Mouse (Mus musculus): ENCODE data around the gene Phyhd1. TPM values are rescaled to one million over a fixed set of nuclear protein-coding genes. Genes with fewer than 3 reads are reported as not detected.

Phyhd1 gene
- total RNA-seq (2021) = 9.6 and 18.1 TPM in 2 replicates
- long read RNA-seq, partial matches to known transcripts = 24 of 35 reads
- long read RNA-seq, other reads (novel, unspliced or antisense) = 11 of 35 reads

DNA sequence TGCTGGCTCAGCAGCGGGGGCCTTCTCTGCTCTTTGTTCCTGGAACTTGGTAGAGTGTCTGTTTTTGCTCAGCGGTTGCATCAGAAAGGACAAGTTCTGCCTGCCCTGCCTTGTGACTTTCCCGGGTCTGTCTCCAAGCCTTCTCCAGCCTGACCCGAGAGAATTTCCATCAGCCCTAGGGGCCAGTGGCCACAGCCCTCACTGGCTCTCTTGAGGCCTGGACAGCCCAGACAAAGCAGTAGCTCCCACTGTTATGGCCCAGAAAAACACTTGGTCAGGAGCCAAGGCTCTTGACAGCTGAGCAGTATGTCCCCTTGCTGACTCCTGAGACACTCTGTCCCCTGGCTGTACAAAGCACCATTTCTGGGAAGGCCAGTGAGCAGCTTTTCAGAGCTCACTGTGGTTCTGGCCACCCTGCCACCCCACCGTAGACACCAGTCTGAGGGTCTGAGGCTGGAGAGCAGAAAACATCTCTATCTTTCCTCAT lies at the start of gene Phyhd1:
TSS of gene Phyhd1 (plus strand) at position 437 of the 487 bp plus-strand sequence.
- DNase-seq = peak; percentile 51

DNA sequence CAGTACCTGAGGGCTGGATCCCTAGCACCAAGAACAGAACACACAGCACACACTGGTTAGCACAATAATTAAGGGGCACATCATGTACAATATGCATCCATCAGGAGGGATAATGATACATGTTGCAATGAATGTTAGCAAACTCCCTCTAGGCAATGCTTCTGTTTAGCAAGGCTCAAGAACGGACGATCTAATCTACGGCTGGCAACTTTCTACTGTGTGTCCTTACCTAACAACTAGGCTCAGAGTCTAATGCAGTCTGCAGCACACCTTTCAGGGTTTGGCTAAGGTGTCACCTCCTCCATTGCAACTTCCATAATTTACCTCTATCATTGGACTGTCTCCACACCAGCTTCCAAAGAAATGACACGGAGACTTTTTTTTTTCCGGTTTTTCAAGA lies 49.7 kb upstream of the Phyhd1 start:
- DNase-seq = no peak

DNA sequence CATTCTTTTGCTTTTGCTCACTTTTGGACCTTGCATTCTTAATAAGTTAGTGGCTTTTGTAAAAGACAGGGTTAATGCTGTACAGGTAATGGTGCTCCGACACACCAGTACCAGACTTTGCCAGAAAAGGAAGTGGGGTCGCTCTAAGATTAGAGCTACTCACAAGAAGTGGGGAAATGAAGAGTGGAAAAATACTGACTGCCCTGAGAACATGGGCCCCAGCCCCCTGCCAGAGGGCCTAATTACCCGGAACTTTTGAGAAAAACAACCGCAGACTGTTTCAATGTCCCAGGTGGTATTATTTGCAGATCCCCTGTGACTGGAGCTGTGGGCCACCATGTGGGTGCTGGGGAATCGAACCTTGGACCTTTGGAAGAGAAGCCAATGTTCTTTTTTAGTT lies 30.4 kb upstream of the Phyhd1 start:
- DNase-seq = no peak

DNA sequence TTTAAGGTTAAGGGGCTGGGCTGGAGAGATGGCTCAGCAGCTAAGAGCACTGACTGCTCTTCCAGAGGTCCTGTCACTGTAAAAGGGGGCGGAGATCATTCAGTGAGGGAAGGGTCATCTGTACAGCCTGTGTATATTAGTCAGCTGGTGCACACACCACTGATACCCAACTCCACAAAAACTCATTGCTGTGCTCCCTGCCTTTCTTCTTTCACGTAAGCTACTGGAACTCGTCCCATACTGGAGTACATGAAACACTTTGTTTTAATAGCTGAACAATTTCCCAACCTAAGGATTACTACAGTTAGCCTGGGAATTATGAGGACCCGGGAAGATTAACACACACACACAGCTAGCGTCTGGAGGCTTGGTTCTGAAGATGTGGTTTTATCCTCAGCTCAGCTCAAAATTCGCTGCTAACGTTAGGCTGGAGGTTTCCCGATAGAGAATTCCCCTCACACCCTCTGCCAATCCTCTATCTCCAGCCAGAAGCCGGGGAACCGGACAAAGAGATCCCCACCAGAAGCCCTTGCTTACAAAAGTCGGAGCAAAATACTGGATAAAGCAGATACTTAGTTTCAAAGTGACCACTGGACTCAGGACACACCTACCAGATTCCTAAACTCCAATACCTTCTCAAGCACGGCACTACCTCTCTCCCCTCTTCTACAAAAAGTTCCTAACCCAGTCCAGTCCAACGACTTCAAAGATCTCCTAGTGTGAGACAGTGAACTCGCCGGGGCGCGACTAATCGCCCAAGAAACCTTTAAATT lies 29.4 kb upstream of the Phyhd1 start:
- no peak for DNase-seq

DNA sequence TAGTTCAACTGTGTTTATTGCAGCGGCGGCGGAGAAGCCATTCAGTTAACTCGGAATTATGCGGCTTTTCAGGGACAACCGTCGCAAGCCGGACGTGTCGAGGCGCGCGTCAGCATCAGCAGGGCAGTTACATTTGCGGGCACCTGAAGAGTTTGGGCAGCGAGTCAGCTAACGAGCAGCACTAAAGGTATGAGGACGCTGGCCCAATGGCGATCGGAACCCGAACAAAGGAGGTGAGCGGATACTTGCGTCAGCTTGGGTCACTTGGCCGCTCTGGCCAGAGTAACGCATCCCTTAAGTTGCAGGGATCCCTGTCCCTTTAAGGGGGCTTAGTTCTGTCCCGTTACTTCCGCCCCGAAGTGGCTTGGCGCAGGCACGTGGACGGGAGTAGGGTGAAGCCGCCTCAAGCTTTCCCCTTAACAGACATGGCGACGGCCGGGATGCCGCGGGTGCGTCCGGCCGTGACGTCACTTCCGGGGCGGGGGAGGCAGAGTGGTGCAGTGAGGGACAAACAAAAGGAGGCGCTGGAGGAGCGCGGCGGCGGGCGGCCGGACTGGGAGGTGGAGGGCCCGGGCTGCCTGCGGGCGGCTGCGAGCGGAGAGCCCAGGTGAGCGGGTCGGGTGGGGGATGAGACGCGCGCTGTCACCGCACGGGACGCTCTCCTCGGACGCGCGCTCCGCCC lies 28.7 kb upstream of the Phyhd1 start, which contains the start of gene Lrrc8a:
TSS of gene Lrrc8a (plus strand) at position 517 of the 682 bp plus-strand sequence.
- DNase-seq = peak; percentile 100

DNA sequence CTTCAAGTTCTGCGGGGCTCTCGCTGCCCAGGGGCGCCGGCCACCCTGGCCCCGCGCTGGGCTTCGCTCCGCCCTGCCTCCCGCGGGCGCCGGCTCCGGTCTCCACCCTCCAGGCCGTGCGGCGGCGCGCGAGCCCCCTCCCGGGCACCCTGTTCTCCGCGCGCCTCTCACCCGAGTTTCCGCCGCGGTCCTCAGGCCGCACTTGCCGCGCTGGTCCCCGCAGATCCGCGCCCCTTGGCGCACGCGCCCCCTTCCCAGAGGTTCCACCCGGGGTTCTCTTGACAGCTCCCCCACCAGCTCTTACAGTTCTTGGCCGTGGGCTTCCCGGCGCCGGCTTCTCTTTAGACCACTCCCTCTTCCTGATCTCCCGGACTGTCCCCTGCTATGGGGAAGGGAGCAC lies 28.1 kb upstream of the Phyhd1 start:
- peak; percentile 81 for DNase-seq

DNA sequence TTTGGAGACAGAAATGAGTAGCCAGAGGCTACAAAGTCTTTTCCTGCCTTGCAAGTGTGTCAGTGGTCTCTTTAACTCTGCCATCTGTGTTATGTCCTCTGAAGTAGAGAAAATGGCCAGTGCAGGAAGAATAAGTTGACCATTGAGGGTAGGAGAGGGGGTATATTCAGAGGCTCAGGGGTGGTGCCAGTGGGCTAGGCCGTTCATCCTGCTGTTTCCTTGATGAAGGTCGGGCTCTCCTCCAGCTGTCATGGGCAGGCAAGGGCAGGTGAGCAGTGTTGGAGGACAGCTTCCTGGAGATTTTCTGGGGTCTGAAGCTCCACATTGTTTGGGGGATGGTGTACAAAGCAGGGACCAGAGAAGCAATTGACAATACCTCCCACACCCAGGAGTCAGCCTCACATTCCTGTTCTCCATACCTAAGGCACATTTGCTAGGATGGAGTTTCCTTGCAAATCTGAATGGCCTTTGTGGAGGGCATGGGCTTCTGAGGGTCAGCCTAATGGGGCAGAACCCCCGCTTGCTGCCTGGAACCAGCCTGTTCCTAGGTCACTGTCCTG lies 27.0 kb upstream of the Phyhd1 start:
- no peak for DNase-seq

DNA sequence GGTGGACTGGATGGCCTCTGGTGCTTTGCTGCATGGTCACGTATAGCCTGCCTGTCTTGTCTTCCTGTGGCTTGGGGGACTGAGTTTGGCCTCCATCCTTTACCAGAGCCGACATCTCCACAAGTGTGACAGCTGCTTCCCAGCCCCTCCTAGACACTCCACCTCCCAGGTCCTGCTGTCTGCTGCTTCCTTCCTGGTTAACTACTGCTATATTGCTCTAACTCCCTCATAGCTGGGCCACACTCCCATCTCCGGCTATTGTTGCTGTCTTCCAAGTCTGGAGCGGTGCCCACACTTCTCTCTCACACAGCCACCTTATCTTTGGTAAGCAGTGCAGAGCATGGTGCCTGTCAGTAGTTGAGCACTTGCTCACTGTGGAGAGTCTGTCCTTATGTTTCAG lies 26.2 kb upstream of the Phyhd1 start:
- no peak for DNase-seq

DNA sequence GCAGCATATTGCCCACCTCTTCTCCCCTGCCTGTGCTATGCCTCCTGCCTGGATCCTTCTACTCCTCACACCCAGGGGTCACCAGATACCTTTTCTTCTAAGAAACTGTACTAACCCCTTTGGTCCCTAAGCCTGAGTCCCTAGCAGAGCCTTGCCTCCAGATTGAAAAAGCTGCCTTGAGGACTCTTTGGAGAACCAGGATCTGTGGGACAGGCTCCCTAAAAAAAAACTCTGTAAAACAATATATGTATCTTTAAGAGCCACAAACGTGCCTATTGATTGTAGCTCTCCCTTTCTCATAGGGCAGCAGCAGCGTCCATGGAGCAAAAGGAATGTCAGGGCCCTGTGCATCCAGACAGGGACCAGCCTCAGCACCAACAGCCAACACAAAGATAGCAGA lies 25.7 kb upstream of the Phyhd1 start, which contains the start of gene Gm28035:
TSS of gene Gm28035 (plus strand) at position 301 of the 400 bp plus-strand sequence.
- DNase-seq = no peak

DNA sequence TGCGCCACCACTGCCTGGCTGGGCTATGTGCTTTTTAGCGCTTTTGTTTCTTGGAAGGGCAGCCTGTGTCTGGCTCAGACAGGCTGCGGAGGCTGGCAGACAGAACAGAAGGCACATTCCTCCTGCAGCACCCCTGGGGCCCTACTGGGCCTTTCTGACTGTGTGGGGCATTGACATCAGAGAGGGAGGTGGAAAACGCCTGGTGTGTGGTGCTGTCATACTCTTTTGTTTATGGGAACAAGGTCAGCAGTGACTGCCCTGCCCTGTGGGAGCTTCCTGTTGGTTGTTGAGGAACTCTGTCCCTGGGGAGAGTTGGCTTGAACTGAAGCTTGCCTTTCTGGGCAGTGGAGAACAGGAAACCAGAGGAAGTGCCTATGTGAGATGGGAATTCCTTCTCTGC lies 23.5 kb upstream of the Phyhd1 start:
- peak; percentile 59 for DNase-seq

DNA sequence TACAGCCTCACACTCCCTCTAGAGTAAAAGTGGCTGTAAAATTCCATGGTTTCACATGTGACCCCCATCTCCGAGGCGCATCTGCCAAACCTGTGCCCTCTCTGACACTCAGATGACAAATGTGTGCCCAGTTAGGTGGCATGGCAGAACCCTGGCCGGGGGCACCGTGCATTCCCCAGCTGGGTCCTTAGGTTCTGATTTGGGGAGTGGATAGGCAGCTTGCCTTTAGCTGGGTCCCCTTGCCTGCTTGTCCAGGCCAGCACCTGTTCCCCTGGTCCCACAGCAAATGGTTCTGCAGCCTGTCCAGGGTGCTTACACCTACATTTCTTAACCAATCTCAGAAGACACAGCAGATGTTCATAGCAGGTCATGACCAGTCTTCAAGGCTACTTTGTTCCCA lies 22.6 kb upstream of the Phyhd1 start:
- no peak for DNase-seq

DNA sequence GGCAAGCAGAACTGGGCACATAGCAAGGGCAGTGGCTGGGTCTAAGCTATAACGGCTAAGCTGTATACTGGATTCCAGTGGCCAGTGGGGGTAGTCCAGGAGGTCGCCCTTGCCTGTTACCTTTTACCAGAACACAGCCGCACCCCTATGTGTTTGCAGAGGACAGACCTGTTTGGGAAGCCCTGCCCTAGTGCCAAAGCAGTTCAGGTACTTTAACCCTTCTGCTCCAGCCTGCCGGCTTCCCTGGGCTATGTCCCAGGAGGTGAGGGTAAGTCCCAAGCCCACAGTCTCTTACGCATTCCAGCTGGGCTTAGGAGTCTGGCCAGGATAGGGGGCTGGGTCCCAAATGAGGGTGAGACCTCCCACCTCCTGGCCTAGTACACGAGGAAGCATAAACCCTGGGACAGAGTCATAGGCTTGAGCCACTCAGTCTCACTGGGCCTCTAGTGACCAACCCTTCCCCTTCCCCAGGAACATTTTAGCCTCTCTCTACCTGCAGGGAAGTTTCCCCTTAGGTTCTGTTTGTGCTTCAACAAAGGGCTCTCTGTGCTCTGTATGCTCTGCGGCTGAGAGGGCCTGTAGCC lies 21.3 kb upstream of the Phyhd1 start:
- no peak for DNase-seq

DNA sequence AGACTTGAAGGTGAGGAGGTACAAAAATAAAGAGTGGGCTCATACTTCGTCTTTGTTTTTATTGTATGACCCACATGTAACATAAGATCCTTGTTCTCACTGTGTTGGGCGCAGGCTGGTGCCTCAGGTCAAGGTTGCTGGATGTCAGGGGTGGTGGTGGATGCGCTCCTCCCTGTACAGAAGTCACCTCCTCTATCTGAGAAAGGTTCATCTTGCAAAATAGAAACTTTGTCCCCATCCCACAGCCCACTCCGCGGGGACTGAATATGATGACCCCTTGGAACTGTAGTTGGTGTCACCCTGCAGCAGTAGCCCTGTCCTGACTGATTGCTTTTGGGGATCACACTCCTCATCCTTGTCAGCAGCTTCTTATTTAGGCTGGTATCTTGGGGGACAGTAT lies 19.0 kb upstream of the Phyhd1 start:
- no peak for DNase-seq

DNA sequence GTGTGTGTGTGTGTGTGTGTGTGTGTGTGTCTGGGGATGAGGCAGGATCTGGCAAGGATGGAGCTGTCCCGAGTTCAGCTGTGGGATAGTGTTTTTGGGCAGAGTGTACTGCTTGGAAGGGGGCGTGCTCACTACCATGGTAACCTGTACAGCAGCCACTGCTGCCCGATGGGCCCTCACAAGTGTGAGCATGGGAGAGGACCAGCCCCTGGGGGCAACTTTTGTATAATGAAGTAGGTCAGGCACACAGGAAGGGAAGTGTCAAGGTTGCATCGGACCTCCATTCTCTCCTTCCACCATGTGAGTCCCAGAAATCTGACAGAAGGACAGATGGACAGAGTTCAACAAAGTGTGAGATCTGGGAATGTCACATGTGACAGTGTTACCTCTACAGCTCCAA lies 18.3 kb upstream of the Phyhd1 start:
- DNase-seq = no peak

DNA sequence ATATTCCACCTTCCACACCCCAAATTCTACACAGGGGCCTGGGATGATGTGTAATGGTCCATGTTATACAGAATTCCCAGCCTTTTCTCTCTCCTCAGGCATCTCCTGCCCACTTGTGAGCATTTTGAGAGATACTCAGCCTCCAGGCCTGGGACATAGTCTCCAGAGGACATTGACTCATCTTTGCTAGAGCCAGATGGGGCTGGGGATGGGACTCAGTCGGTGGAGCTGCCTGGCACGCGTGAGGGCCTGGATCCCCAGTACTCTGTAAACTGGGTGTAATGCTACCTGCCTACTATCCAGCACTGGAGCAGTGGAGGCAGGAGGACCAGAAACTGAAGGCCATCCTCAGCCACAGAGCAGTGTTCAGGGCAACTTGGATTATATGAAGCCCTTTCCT lies 16.8 kb upstream of the Phyhd1 start:
- DNase-seq = no peak

DNA sequence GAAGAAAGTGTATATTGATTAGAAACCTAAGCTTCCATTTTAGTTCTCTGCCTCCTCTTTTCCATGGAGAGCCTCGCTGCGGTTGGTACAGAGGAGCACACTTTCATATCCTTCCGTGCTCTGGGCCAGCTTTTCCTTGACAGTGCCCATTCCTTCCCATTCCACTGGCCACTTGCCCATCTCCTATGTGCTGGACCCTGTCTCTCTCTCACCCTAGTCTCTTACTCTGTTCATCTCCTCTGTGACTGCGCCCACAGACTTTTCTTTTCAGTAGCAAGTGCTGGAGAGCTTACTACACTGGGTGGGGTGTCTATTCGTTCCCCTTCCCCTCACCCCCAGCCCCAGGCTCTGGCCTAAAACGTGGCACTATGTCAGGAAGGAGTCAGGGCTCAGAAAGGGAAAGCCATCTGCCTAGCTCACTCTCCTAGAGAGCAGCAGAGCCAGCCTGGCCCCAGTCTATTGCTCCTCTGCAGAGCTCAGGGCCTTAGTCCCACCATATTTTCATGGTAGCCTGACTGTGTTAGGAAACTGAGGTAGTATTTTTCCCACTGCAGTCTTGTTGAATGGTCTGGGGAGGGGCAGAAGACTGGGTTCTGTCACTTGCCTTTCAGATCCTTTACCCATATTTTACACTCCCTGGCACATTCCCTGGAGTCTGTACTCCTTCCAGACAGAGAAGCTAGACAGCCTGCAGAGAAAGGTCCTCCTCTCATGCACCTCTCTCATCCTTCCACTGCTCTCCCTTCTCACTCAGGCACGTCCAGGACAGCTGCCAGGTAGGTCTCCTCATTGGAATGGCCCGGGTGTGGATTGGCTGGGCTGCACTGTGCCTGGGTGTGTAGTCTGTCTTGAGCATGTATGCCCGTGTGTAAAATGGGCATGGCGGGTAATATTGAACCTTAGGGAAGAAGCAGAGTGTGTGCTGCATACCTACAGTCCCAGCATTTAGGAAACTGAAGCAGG lies 15.6 kb upstream of the Phyhd1 start:
- DNase-seq = no peak

DNA sequence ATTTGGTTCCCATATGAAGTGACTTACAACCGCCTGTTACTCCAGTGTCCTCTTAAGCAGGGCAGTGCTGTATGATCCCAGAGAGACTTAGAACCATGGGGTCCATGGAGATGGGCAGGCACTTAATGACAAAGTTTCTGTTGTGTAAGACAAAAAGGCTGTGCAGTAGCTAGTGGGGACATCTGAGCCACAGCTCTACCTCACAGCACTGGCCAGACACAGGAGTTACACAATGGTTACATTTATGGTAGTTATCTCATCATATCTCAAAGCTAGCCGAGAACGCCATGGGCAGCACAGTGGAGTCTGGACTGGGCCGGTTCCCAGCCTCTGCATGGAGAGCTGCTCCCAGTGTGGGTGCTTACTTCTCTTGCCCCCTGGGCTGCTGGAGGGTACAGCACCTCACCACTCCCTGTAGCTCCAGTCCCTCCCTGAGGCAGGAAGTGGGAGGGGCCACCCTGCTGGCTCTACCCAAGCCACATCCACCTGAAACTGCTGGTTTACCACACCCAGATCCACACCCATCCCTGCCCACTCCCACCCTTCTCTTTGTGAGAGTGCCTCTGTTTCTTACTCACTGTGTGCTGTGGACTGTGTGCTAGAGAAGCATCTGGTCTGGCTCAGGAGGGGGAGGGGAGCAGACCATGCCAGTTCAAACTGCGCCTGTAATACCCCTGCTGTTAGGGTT lies 14.4 kb upstream of the Phyhd1 start:
- no peak for DNase-seq

DNA sequence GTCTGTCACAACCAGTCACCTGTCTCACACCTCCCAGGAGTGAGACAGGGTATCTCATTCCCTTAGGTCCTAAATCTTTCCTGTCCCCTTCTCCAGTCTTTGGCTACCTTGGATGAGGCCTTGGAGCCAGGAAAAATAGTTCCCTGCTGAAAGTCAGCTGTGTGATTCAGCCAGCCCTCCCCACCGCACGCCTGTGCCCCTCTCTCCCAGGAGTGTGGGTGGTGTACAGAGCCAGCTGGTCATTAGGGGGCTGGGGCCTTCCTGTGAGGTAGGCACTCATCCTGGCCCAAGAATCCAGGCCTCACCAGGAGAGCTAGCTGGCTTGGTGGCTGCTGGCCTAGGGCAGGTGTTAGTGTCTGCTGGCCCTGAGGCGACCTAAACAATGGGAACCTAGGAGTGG lies 13.5 kb upstream of the Phyhd1 start:
- DNase-seq = peak; percentile 49

DNA sequence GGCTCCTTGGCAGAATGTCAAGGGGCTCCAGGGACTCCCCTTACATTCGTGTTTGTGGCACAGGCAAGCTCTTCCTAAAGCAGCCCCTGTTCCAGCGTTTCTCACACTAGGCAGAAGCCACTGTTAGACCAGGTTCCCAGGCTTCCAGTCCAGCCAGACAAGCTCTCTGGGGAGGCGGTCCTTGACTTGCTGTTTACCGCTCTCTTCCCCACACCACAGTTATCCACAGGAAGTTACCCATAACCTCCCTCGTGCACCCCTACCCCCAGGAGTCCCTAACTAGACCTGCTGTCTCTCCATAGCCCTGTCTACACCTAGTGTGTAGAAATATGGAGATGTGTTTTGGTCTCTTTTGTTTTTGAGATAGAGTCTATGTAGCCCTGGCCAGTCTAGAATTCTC lies 12.2 kb upstream of the Phyhd1 start:
- no peak for DNase-seq

DNA sequence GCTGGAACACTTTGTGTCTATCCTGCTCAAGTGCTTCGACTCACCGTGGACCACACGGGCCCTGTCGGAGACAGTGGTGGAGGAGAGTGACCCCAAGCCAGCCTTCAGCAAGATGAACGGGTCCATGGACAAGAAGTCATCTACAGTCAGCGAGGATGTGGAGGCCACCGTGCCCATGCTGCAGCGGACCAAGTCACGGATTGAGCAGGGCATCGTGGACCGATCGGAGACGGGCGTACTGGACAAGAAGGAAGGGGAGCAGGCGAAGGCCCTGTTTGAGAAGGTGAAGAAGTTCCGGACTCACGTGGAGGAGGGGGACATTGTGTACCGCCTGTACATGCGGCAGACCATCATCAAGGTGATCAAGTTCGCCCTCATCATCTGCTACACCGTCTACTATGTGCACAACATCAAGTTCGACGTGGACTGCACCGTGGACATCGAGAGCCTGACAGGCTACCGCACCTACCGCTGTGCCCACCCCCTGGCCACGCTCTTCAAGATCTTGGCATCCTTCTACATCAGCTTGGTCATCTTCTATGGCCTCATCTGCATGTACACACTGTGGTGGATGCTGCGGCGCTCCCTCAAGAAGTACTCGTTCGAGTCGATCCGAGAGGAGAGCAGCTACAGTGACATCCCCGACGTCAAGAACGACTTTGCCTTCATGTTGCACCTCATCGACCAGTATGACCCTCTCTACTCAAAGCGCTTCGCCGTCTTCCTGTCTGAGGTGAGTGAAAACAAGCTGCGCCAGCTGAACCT lies 10.2 kb upstream of the Phyhd1 start:
- no peak for DNase-seq

Measured in adrenal gland, postnatal 25 days (tissue).